Mouse (Mus musculus) spleen, adult 18-20 months (tissue): ENCODE results near the gene Hsf5.
A peak's percentile ranks its signal among the peaks of the same experiment; 100 is the strongest.

ENCODE experiments used
- DNase-seq, 2 experiments: peaks; one replicate each; pipeline ENCODE4 v3.0.0; 2022; ENCODE audit warnings: mixed read lengths in 2 of 2

Hsf5 gene

DNA sequence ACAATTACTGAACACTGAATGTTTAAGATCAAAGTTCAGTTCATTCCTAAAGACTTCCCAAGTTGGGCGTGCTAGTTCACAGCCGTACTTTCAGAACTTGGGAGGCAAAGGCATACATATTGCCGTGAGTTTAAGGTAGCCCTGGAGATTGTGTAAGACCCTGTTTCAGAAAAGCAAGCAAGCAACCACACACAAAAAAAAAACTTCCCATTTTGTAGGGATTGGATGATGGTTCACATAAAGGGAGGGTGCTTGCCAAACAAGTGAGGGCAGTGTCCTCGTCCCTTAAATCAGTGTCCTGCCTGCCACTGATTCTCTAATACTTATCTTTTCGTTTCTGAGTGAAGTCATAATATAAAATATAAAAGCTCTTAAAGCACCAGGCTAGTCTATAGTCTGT is 37.7 kb downstream of the Hsf5 start:
- no peak for DNase-seq

DNA sequence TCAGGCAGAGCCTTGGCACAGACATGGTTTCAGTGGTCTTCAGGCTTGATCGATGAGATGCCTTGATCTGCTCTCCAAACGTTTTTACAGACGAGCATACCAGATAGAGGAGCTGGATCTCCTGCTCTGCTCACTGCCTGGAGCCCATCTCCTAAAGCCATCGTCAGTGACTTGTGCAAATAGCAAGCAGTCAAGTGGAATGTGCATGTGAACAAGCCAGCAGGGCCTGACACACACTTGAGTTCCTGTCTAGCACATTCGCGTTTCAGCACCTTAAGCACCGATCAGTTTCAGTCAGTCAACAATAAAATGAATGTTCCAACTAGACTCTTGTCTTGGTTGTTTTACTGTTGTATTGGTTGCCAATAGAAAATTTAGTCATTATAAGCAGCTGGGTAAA is 42.3 kb downstream of the Hsf5 start:
- no peak for DNase-seq

DNA sequence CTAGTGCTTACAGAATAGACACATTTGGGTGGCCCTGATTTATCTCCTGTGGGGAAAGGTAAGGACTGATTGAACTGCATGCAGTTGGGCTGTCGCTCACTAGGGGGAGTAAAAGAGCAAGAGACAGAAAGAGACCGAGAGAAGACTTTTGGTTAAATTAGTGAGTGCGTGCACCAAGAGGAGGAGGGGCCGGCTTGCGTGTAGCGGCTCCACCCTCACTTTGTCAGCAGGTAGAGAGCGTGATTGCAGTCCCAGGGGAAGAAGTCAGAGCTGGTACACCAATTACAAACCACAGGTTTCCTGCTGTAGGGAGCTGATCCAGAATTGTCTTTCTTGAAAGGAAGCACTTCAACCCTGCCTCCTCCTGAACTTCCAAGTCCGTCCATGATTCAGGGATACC is 45.4 kb downstream of the Hsf5 start, which contains the start of gene Rnf43:
TSS of gene Rnf43 (plus strand) at position 316 of the 400 bp plus-strand sequence.
- peak; percentile 75 to 88 for DNase-seq

DNA sequence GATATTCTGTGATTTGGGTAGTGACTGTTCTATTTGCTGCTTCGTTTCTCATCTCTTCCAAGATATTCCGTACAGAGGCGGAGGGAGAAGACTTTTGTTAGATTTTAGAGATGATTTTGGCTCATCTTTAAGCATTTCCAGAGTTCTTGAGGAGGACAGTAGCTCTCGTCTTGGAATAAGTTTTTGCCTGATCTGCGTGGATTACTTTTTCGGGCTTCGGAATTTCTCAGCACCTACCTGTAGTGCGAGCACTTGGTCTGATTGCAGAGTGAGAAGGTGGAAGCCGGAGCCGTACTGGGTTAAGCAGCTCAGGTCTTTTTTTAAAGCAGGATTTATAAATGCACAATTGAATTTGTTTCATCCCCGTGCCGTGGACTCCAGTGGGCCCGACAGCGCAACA is 45.9 kb downstream of the Hsf5 start:
- DNase-seq: no peak

DNA sequence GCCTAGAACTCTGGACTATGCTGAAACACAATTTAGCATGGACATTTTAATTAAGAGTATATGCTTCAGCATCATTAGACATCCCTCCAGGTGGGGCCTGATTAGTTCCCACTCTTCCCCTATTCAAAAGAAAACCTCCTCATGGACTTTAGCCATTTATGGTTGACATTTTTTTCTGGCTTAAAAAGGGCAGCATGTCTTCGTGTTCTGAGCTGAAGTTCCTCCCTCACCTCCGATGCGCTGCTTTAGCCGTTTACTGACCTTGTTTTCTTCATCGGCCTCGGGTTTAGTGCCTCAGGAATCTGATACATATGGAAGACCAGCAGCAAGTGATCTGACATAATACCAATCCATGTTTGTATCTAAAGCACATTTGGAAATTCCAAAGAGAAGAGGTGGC is 47.0 kb downstream of the Hsf5 start:
- no peak for DNase-seq

DNA sequence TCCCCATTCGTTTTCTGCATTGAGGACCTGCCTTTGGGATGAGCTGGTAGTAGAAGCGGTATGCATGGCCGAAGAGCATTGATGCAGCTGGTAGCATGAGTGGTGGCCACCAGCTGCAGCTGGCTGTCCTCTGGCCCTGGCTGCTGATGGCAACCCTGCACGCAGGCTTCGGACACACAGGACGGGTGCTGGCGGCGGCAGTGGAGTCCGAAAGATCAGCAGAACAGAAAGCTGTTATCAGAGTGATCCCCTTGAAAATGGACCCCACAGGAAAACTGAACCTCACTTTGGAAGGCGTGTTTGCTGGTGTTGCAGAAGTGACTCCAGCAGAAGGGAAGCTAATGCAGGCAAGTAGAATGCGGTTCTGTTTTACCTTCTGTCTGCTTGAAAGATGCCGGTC is 47.6 kb downstream of the Hsf5 start:
- no peak for DNase-seq

DNA sequence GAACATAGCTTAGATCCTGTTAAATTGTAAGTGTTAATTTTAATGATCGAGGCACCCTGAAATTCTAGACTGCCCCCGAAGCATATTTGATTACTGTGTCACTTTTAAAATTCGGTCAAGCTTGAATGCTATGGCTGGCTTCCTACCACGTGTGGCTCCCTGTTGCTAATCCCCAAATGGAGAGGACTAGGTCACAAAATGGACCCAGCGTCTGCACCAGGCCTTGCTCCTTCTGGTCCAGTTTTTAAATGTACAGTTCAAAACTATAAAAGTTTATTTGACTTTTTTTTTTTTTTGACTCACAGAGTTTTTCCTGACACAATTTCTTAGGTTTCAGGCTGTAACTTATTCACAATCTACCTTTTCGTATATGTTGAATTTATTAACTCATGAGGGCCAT is 48.3 kb downstream of the Hsf5 start:
- DNase-seq: no peak

DNA sequence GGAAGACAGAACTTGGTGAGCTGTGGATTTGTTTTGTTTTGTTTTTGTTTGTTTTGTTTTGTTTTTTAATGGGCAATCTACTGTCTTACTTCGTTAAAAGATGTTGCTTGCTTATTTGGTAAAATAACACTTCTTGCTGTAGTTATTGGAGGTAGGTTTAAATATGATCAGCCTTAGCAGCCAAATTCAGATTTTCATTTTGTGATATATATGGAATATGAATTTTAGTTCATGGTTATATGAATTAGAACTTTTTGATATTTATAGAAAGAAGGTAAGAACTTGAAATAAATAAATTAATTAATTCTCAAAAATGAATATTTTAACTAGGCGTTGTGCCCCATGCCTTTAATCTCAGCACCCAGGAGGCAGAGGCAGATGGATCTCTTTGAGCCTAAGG is 48.7 kb downstream of the Hsf5 start:
- no peak for DNase-seq

DNA sequence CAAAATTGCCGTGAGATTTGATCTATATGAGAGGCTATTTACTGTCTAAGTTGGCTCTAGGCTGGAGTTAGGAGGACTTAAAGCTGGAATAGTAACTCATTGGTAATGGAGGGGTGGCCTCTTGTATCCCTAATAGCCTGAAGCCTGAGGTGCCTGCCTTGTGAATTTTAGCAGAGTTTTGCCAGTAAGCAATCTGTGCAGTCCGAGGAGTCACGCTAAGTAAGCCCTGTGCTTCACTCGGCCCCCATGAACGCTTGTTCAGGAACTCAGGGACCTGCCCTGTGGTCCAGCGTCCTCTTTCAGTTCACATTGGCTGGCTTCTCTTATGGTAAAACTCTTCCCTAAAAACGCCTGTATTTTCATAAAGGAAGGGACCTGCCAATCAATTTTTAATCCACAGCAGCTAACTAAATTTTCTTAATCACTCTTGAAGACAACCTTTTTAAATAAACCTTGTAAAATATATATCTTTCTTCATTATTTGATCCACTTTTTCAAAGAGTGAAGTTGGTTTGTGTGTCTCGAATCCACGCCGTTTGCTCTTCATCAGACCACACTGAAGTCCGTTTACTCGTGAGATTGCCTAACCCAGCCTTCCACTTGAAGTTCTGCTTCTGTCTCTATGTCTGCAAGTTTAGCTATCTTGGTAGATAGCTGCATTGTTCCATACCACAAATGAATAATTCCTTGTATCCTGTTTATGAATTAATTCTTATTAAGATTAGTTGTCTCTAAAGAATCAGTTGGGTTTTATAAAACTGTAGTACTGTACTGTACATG is 49.5 kb downstream of the Hsf5 start:
- no peak for DNase-seq

DNA sequence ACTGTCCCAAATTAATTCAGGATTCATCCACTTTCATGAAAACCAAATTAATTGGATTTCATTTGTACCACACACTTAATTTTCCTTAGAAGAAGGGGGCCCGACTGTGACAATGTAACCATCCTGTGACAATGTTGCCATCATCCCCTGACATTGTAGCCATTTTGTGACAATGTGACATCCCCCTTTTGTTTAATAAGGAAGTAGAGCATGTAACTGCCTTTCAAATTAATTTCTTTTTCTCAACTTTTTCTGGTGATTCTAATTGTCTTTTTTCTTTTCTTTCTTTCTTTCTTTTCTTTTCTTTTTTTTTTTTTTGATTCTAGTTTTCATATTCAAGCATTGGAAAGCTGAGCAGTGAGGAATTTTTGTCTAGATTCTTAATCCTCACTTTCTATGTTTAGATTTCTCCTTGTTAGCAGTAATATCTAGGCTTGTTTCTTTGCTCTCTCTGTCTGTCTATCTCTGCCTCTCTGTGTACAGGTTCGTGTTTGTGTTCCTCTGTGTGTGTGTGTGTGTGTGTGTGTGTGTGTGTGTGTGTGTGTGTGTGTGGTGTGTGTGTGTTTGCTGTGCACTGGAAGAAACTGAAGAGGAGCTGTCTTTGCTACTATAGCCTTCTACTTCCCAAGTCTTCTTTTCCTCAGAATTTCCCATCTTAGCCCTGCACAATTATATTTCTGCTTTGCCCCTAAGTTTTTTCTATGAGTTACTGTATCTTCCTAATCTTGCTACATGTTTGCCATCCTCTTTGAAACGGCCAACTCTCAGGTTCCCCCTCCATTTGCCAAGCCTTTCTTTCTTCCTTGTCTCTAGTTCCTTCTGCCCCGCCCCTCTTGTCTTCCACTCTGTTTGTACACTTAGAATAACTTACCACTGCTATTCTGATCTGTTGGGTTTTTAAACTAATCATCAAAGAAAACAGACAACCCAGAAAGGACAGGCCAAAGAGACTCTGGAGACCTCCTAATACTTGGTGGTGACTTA is 50.4 kb downstream of the Hsf5 start:
- DNase-seq: no peak

DNA sequence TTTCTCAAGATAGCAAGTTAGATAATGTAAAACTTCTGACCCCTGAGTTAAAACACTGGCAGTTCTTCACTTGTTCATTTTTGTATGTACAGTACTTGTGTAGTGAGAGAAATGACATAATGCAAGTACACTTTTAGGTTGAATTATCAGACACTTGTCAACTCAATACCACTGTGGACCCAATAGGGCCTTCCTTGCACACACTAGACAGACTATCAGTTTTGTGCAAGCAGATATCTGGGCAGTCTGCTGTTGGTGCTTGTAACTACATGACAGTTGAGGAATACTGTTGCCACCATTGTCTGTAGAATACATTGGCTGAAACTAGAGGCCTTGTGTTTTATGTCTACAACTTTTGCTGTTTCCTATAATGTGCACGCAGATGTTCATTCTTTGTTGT is 56.3 kb downstream of the Hsf5 start:
- DNase-seq: no peak

DNA sequence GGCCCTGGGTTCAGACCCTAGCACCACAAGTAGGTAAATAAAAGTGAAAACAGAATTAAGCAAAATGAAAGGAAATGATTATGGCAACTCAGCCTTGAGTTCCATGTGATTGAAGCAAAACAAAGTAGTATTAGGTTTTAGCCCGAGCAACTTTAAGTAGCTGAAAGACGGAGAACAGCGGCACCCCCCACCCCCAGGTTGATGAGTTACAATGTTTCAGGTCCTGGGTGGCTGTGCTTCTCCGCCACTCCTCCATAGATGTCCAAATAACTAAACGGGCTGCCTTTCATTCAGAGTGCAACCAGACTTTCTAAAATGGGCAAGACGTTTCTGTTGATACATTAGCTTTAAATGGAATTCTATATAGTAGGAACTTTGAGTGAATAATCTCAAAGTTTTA is 58.6 kb downstream of the Hsf5 start:
- no peak for DNase-seq

DNA sequence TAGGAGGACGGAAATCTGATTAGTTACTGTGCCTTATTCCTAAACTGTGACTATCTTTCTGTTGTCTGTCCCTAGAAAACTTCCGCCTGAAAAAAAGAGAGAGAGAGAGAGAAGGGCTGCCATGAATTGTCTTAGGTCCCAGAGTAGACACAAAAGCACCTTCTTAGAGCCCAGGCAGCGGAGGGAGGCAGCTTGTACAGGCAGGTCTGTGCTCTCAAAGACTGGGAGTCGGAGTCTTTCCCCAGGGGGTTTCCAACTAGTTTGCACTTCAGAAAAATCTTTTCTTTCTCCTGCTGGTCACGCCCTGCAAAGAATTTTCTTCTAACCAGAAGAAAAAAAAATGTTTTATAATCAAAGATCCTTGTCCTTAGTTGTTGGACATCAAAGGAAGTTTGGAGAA is 60.8 kb downstream of the Hsf5 start:
- no peak for DNase-seq

DNA sequence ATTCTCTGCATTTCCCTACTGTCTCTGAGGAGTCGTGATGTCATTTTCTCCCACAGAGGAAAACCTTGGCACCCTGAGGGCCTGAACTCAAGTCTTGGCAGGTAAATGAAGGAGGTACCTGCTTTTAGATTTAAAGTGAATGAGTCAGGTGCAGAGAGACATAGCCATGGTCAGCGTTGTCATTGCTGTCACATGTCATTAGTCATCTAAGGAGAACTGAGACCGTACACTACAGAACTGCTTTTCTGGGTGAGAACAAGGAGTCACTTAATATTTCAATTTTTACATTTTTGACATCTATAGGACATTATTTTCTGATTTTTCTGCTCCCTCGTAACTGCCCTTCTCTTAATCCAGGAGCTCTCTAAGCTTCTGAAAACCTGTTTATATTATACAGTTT is 61.6 kb downstream of the Hsf5 start:
- no peak for DNase-seq

DNA sequence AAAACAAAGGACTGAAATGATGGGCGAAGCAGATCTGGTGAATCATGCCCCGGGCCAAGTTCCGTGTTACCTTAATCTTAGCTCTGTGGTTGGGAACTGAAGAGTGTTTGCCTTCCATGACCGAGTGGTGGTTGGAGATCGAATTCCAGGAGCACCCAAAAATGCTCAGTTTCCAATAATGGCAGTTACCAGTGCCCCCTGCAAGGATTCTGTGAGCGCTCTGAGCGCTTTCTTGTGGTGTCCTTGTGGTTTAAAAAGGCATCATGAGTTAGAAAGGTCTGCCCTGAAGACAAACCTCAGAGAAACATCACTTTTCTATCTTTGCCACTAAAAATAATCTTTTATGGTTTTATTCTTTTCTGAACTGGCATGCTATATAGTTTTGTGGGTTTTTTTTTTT is 62.0 kb downstream of the Hsf5 start:
- DNase-seq: no peak

DNA sequence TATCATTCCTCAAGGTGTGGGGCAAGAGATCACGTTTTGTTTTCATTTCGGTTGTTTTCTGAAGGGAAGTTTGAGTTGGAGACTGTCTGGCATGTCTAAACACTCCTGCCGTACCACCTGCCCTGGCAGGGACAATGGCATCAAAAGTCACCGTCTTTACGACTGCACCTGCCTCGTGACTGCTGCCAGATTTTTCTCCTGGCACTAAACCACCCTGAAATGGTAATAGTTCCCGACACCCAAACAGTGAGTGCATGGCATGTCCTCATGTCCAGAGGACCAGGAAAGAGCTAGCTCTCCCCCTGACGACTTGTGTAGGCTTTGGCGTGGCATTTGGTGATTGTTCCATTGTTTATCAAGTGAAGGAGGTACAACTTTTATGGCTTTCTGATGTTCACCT is 63.8 kb downstream of the Hsf5 start:
- no peak for DNase-seq

DNA sequence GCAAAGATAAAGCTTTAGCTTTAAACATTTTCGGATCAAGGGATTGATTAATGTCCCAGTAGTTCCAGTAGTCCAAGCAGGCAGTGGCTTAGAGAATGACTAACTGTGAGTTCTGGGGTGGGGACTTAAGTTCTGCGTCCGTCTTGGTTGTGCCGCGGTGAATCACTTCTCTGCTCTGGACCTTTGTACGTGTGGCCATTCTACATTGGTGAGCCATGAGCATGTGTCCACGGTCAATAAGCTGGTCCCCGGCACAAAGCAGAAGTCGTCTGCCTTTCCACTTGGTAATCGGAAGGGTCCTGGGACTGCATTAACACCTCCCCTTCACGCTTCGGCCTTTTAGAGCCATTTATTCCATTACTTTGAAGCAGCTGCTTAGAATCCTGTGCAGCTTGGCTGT is 65.1 kb downstream of the Hsf5 start:
- no peak for DNase-seq

DNA sequence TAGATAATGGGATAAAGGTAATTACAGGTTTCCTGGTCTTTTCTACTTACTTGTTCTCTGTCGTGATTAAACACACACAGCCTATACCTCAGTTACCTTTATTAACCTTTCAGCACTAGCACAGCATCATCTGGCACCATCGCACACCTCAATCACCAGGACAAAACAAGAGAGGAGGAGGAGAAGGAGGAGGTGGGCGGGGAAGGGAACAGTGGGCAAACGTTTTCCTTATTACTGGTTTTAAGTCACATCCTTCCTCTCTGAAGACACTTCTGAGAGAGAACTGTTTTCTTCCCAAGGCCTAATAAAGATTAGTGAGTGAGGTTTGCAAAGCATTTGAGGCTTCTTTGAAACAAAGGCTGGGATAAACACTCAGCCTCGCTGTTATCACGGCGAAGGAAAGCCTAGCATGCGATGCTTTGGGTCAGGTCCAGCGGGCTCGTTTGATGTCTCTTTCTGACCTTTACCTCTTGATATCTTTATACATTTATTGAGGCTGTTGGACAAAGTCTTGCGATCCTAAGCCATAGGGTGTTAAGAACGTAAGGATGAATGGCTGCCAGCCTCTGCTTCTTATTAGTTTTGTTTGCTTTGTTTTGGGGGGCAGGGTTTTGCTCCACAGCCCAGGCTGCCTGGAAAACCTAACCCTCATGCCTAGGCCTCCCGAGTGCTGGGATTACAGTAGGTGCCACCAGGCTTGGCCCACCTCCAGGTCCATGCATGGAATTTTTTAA is 66.0 kb downstream of the Hsf5 start:
- DNase-seq: no peak

DNA sequence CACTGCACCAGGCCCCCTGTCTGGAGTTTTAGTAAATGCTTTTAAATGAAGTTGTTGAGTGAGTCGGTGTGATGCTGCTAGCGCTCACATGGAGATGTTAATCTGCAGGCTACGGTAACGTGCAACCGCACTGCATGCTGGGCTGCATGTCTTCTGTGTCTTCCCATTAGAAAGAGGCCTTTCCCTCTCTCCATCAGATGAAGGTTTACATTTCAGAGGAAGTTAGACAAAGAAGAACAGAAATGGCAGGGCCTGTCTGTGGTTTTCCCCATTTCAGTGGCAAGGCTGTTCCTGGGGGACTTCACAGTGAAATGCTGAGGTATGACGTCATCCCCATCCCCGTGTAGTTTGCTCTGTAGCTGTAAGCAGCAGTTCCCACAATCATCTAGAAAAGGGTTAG is 69.4 kb downstream of the Hsf5 start:
- DNase-seq: no peak

DNA sequence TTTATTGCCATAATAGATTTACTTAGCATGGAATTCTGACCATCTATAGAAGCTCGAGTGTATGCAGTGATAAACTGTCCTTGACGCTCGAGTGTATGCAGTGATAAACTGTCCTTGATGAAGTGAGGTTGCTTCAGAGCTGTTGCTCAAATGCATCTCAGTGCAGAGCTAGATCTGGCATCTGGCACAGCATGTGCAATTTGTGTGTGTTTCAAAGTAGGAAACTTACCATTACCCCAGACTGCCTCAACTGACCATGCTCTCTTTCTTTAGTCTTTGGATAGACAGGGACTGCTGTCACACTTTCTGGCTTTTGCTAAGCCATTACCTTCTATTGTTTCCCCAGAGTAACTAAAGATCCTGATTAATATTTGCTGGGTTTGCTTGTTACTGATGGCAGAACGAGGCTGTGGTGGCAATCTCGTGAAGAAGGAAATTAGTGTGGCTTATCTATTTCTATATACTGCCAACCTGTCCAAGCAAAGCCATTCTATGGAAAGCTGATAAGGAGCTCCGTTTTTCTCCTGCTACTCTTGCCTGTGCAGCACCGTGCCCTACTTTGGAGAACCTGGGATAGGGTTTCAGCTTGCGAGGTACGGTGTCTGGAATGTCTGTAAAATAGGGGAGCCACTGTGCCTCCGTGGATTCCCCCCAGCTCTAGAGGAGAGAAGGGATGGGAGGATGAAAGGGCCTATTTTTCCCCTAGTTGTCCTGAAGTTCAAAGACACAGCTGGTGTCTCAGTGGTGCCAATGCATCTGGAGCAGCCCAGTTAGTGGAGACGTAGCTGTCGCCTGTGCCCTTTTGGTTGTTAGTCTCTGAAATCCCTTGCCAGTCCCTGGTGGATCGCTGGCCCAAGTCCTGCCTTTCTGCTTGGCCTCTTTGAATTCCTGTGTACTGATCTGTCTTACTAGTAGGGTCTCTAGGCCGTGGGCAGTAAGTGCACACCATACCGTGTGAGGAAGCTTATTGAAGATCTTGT is 70.6 kb downstream of the Hsf5 start:
- no peak for DNase-seq

DNA sequence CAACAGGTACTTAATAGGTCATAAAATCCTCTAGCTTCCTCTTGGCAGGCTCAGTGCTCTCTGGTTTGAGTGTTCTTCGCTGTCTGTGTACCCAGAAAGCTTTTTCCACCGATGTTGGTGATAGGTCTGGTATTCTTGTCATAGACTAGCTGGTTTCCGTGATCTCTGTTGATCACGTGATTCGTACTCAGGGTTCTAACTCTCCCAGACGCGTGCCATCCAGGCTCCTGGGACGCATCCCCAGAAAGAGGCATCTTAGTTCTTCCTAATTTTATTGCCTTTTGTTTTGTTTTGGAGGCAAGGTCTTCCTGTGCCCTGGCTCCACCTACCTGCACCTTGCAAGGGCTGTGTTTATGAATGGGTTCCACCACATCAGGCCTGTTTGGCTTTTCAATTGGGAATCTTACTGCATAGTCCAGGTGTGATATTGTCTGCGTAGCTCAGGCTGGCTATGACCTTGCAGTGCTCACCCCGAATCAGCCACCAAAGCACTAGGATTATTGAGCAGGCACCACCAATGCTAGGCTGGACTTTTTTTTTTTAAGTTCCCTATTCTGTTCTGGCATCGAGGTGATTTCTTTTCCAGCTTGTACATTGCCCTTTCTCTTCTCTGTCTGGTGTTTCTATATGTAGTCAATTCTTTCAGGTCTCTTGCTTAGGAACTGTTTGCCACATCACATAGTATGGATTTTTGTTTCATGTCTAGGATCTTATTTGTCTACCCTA is 71.7 kb downstream of the Hsf5 start:
- no peak for DNase-seq
